ENCODE assay signal across 29 mouse cellular contexts in the genomic region with DNA sequence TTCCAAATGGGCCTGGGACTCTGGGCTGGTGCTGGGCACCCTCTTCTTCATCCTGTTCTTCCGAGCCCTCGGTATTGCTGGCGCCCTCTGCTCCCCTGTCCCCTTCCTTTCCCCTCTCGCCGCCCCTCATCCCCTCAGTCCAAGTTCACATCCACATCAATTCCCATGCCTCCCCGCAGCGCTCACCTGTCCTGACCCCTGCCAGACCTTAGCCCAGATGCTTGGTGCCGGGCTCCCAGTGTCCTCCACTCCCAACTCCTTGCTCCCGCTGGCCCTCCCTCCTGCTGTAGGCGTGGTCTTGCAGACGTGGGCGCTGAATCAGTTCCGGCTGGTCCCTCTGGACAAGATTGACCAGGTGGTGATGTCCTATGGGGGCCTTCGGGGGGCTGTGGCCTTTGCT. TPM values are rescaled to one million over a fixed set of nuclear protein-coding genes. Genes with fewer than 3 reads are reported as not detected.
"Had no signal": no experiment of that assay in that cellular context is flagged by ENCODE, and none has a peak within 500 bp of the region (broad histone marks: within the 10 kb centered on the region; RNA-seq: fewer than 3 reads in every experiment).

No protein-coding gene starts in this region.

- H3K36me3 ChIP-seq: heart, embryonic 15.5 days; intestine, embryonic 15.5 days; liver, embryonic 12.5 days had no signal

- H3K9ac ChIP-seq: heart, embryonic 13.5 days; heart, embryonic 15.5 days; hindbrain, embryonic 14.5 days; intestine, embryonic 15.5 days; kidney, embryonic 15.5 days; limb, embryonic 13.5 days; limb, embryonic 15.5 days; liver, embryonic 12.5 days; liver, embryonic 14.5 days had no signal

- H3K4me2 ChIP-seq: heart, embryonic 13.5 days; heart, embryonic 15.5 days; hindbrain, embryonic 14.5 days; intestine, embryonic 15.5 days; kidney, embryonic 15.5 days; limb, embryonic 13.5 days; limb, embryonic 15.5 days; liver, embryonic 12.5 days had no signal

- DNase-seq: gastrocnemius, postnatal 10 days; gastrocnemius, postnatal 36 days; heart, adult 18-20 months; heart, postnatal 14 days; heart, postnatal 36 days; kidney, adult 2 months; kidney, adult 9 months; kidney, postnatal 14 days; kidney, postnatal 36 days; layer of hippocampus, adult 9-11 months; layer of hippocampus, postnatal 36 days; left cerebral cortex, postnatal 4 days had no signal

- H3K27ac ChIP-seq: heart, embryonic 10.5 days; heart, embryonic 13.5 days; heart, embryonic 15.5 days; hindbrain, embryonic 14.5 days; intestine, embryonic 15.5 days; kidney, embryonic 15.5 days; kidney, postnatal 0 days; limb, embryonic 13.5 days; limb, embryonic 15.5 days; liver, embryonic 12.5 days; liver, embryonic 14.5 days had no signal

- H3K4me3 ChIP-seq: heart, embryonic 10.5 days; heart, embryonic 13.5 days; heart, embryonic 15.5 days; intestine, embryonic 15.5 days; kidney, embryonic 15.5 days; limb, embryonic 13.5 days; limb, embryonic 15.5 days; liver, embryonic 12.5 days had no signal

- ATAC-seq: hindbrain, embryonic 16.5 days; inflammation-experienced regulatory T-cells, adult 6 months; intestine, embryonic 15.5 days; intestine, postnatal 0 days; liver, embryonic 12.5 days had no signal

- H3K27me3 ChIP-seq: heart, embryonic 13.5 days; heart, embryonic 15.5 days; intestine, embryonic 15.5 days; kidney, embryonic 15.5 days; limb, embryonic 13.5 days; limb, embryonic 15.5 days had no signal

- H3K9me3 ChIP-seq: heart, embryonic 10.5 days; heart, embryonic 13.5 days; heart, embryonic 15.5 days; intestine, embryonic 15.5 days; kidney, embryonic 15.5 days; limb, embryonic 13.5 days; limb, embryonic 15.5 days; liver, embryonic 12.5 days had no signal

RNA-seq across cellular contexts. Expression of a gene that starts 16.4 kb away (rescaled TPM):
- total RNA-seq: heart, adult 18-20 months; heart, adult 8-10 months; heart, postnatal 14 days; heart, postnatal 36 days; hematopoietic stem cell, adult 5-6 weeks had no signal
- polyA plus RNA-seq: liver, embryonic 12.5 days; liver, embryonic 16.5 days had no signal
